Mouse (Mus musculus) erythroid progenitor cell, adult 5-6 weeks (primary cell): Measurements from ENCODE around the gene Gm3182. TPM values are rescaled to one million over a fixed set of nuclear protein-coding genes. Genes with fewer than 3 reads are reported as not detected.
"Not testable (repeated sequence)": the region's sequence is repeated elsewhere in the genome, so short reads cannot be mapped to it uniquely, and the experiment has no call there.

Experiments used
- ATAC-seq: replicated peaks from 2 replicates; pipeline ENCODE4 v1.8.0; 2016; ENCODE audit warnings: moderate number of reproducible peaks, mild to moderate bottlenecking, moderate TSS enrichment, inconsistent platforms; ENCODE audit not compliant: poor library complexity, low FRiP score, severe bottlenecking
- total RNA-seq, 2 experiments: library from RNA; stranded (forward) in 1 of 2; stranded (reverse) in 1 of 2; fragments of 150-400 nt in 1 of 2; fragments of 186-747, 209-891 nt in 1 of 2; gene quantifications; 2 replicates each; pipeline versions ENCODE4 v1.2.3 to v1.2.4; 2015 to 2017; ENCODE audit warnings: low replicate concordance in 2 of 2

Gm3182 gene
- total RNA-seq (2015; ENCODE audit: low replicate concordance) (not detected in 2 replicates), total RNA-seq (2017; ENCODE audit: low replicate concordance) (not detected in 2 replicates)

DNA sequence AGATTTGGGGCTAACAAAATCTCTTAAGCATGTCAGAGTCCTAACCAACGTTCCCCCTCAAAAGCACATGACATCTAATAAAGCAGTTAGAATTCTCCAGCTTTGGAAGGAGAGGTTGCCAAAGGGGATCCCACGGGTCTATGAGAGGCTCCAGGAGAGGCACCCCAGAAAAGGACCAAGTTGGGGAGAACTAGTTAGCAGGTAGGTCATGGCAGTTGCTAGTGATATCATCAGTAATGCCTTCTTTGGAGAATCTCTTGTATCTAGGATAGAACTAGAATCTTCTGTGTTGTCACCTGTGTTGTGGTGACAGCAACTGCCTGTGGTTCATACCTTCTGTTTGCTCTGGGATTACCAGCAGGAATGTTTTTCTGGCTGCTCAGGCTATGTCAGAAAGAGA is at the start of gene Gm3182:
Gm3182 (plus strand) TSS at position 301 of the 400 bp plus-strand sequence.
- not testable (repeated sequence) for ATAC-seq

DNA sequence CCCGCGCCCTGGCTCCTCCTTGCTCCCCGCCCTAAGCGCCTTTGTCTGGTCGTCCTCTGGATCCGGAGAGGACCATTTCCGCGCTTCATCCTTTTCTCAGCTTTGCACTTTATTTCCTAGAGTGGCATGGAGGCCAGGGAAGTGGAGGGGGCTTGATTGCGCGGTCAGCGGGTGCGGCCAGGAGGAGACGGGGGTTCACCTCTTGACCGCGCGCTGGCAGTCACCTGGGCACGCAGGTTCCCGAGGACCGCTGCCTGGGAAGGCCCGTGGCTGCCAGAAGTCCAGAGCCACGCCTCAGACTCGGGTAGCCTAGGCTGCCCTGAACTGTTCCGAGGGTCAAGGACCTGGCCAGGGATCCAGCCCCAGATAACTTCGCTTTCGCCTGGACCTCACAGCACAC is 17.9 kb downstream of the Gm3182 start:
- ATAC-seq: not testable (repeated sequence)

Other genes starting within 250 kb of the Gm3182 start
- not detected in 2 replicates for gene Gm3138, start 232.1 kb upstream of the Gm3182 start, total RNA-seq (2015; ENCODE audit: low replicate concordance)
- not detected in 2 replicates for gene Gm3138, start 232.1 kb upstream of the Gm3182 start, total RNA-seq (2017; ENCODE audit: low replicate concordance)
- gene Gm3149, start 164.5 kb upstream of the Gm3182 start, total RNA-seq (2015; ENCODE audit: low replicate concordance): not detected in 2 replicates
- gene Gm3149, start 164.5 kb upstream of the Gm3182 start, total RNA-seq (2017; ENCODE audit: low replicate concordance): not detected in 2 replicates
- gene 2610042L04Rik, start 147.0 kb upstream of the Gm3182 start, total RNA-seq (2015; ENCODE audit: low replicate concordance): not detected in 2 replicates
- gene 2610042L04Rik, start 147.0 kb upstream of the Gm3182 start, total RNA-seq (2017; ENCODE audit: low replicate concordance): not detected in 2 replicates
- gene Gm3159, start 84.2 kb upstream of the Gm3182 start, total RNA-seq (2015; ENCODE audit: low replicate concordance): not detected in 2 replicates
- not detected in 2 replicates for gene Gm3159, start 84.2 kb upstream of the Gm3182 start, total RNA-seq (2017; ENCODE audit: low replicate concordance)
- not detected in 2 replicates for gene Gm3164, start 66.3 kb upstream of the Gm3182 start, total RNA-seq (2015; ENCODE audit: low replicate concordance)
- gene Gm3164, start 66.3 kb upstream of the Gm3182 start, total RNA-seq (2017; ENCODE audit: low replicate concordance): not detected in 2 replicates
- gene Gm3173, start 50.8 kb upstream of the Gm3182 start, total RNA-seq (2015; ENCODE audit: low replicate concordance): not detected in 2 replicates
- not detected in 2 replicates for gene Gm3173, start 50.8 kb upstream of the Gm3182 start, total RNA-seq (2017; ENCODE audit: low replicate concordance)
- not detected in 2 replicates for gene Gm3047, start 73.7 kb downstream of the Gm3182 start, total RNA-seq (2015; ENCODE audit: low replicate concordance)
- gene Gm3047, start 73.7 kb downstream of the Gm3182 start, total RNA-seq (2017; ENCODE audit: low replicate concordance): not detected in 2 replicates
- not detected in 2 replicates for gene Gm8159, start 150.6 kb downstream of the Gm3182 start, total RNA-seq (2015; ENCODE audit: low replicate concordance)
- not detected in 2 replicates for gene Gm8159, start 150.6 kb downstream of the Gm3182 start, total RNA-seq (2017; ENCODE audit: low replicate concordance)
- gene Gm3239, start 182.4 kb downstream of the Gm3182 start, total RNA-seq (2015; ENCODE audit: low replicate concordance): not detected in 2 replicates
- gene Gm3239, start 182.4 kb downstream of the Gm3182 start, total RNA-seq (2017; ENCODE audit: low replicate concordance): not detected in 2 replicates
- not detected in 2 replicates for gene Gm7876, start 227.5 kb downstream of the Gm3182 start, total RNA-seq (2015; ENCODE audit: low replicate concordance)
- gene Gm7876, start 227.5 kb downstream of the Gm3182 start, total RNA-seq (2017; ENCODE audit: low replicate concordance): not detected in 2 replicates
- gene Gm3252, start 245.0 kb downstream of the Gm3182 start, total RNA-seq (2015; ENCODE audit: low replicate concordance): not detected in 2 replicates
- gene Gm3252, start 245.0 kb downstream of the Gm3182 start, total RNA-seq (2017; ENCODE audit: low replicate concordance): not detected in 2 replicates